Mouse (Mus musculus) urinary bladder, adult 18-20 months (tissue): ENCODE measurements around the gene Kif3c.

ENCODE experiments used
- DNase-seq, 2 experiments: peaks; one replicate each; pipeline ENCODE4 v3.0.0; 2022; ENCODE audit warnings: low spot score in 2 of 2, mixed read lengths in 2 of 2

The Kif3c gene

GRCm38 (mm10) chr12:3424179-3424578 is 59.2 kb downstream of the Kif3c start:
- no peak for DNase-seq

GRCm38 (mm10) chr12:3425375-3426341 is 60.7 kb downstream of the Kif3c start:
- DNase-seq = no peak

GRCm38 (mm10) chr12:3426530-3427034 is 61.6 kb downstream of the Kif3c start, which contains the start of gene Asxl2:
TSS of gene Asxl2 (plus strand) at chr12:3426857.
- peak; percentile 94 to 99 for DNase-seq

- peak; percentile 67 to 84 for DNase-seq
These were observed 62.3 kb downstream of the Kif3c start for GRCm38 (mm10) chr12:3427067-3427889.

GRCm38 (mm10) chr12:3427891-3428775 is 63.2 kb downstream of the Kif3c start:
- DNase-seq = no peak

- no peak for DNase-seq
These were observed 64.9 kb downstream of the Kif3c start for GRCm38 (mm10) chr12:3429681-3430442.

GRCm38 (mm10) chr12:3430443-3430753 is 65.5 kb downstream of the Kif3c start:
- DNase-seq = no peak

- no peak for DNase-seq
These were observed 66.1 kb downstream of the Kif3c start for GRCm38 (mm10) chr12:3430985-3431384.

- no peak for DNase-seq
These were observed 68.8 kb downstream of the Kif3c start for GRCm38 (mm10) chr12:3433736-3434135.

- DNase-seq = no peak
These were observed 71.5 kb downstream of the Kif3c start for GRCm38 (mm10) chr12:3436446-3436845.

- no peak for DNase-seq
These were observed 72.9 kb downstream of the Kif3c start for GRCm38 (mm10) chr12:3437815-3438214.

- DNase-seq = no peak
These were observed 76.0 kb downstream of the Kif3c start for GRCm38 (mm10) chr12:3440916-3441315.

GRCm38 (mm10) chr12:3441361-3441760 is 76.4 kb downstream of the Kif3c start:
- no peak for DNase-seq

- no peak for DNase-seq
These were observed 88.6 kb downstream of the Kif3c start for GRCm38 (mm10) chr12:3453554-3453953.
